Mouse (Mus musculus) neural tube, embryonic 12.5 days (tissue): ENCODE measurements around the gene Vps16. TPM values are rescaled to one million over a fixed set of nuclear protein-coding genes. Genes with fewer than 3 reads are reported as not detected.

Source experiments
- ATAC-seq: fragments of 200-750 bp; cut with Nextera tagmentation; 2 replicates; pipeline ENCODE4 v1.8.0; 2017; ENCODE audit warnings: low read depth, mild to moderate bottlenecking, moderate TSS enrichment, moderate library complexity; ENCODE audit not compliant: low FRiP score
- H3K27ac ChIP-seq: fragments of 300-500 bp; sonication (generic); 2 replicates; pipeline ENCODE4 v1.5.1; 2016
- H3K27me3 ChIP-seq: fragments of 300-500 bp; sonication (generic); replicated peaks from 2 replicates; pipeline ENCODE4 v1.6.1; 2016; ENCODE audit warnings: mild to moderate bottlenecking
- H3K36me3 ChIP-seq: fragments of 300-500 bp; sonication (generic); 2 replicates; pipeline ENCODE4 v1.6.1; 2016; ENCODE audit warnings: mild to moderate bottlenecking
- H3K4me1 ChIP-seq: fragments of 300-500 bp; sonication (generic); 2 replicates; pipeline ENCODE4 v1.6.1; 2016
- H3K4me2 ChIP-seq: fragments of 300-500 bp; sonication (generic); replicated peaks from 2 replicates; pipeline ENCODE4 v1.6.1; 2016; ENCODE audit warnings: mild to moderate bottlenecking
- H3K4me3 ChIP-seq: fragments of 300-500 bp; sonication (generic); 2 replicates; pipeline ENCODE4 v1.5.1; 2016
- H3K9ac ChIP-seq: fragments of 300-500 bp; sonication (generic); 2 replicates; pipeline ENCODE4 v1.6.1; 2016; ENCODE audit warnings: mild to moderate bottlenecking
- H3K9me3 ChIP-seq: fragments of 300-500 bp; sonication (generic); 2 replicates; pipeline ENCODE4 v1.6.1; 2016; ENCODE audit warnings: mild to moderate bottlenecking
- WGBS: fragments of 180-500 bp; shearing (Covaris S2); methylation state at CpG from one replicate; pipeline ENCODE4 v1.1.7; 2016; 5-methylcytosine and 5-hydroxymethylcytosine counted together
- polyA plus RNA-seq: library from polyadenylated mRNA; unstranded; fragments of >200 nt; fragmentation: Nextera tagmentation; extraction: Ambion mirVana; gene quantifications from 2 replicates; pipeline ENCODE4 v1.2.1, GENCODE M21; 2016

The Vps16 gene
- polyA plus RNA-seq, 1 experiment from 2014 or later, result 120 TPM

- WGBS, result 76% methylated on average over 14 of the region's 14 CpGs
- H3K9me3 ChIP-seq, result no peaks in the 10 kb centered on the region
- H3K4me1 ChIP-seq, result peaks cover 12% of the 10 kb centered on the region
- peak overlapping the region; percentile 83 for H3K4me2 ChIP-seq
- H3K27ac ChIP-seq, result no peak overlapping the region
- no peak for ATAC-seq
- peak overlapping the region; percentile 89 for H3K4me3 ChIP-seq
- peak overlapping the region; percentile 83 for H3K9ac ChIP-seq
- no peaks in the 10 kb centered on the region for H3K36me3 ChIP-seq
- H3K27me3 ChIP-seq, result 0 out of 2 replicates have a peak, but pooled peaks cover 6% of the 10 kb centered on the region
Measured at GRCm38 (mm10) chr2:130451086-130451726, 27.1 kb downstream of the Vps16 start.

- 0 out of 2 replicates have a peak, but pooled peaks cover 6% of the 10 kb centered on the region for H3K27me3 ChIP-seq
- peak overlapping the region; percentile 83 for H3K4me2 ChIP-seq
- no peaks in the 10 kb centered on the region for H3K36me3 ChIP-seq
- no peaks in the 10 kb centered on the region for H3K9me3 ChIP-seq
- H3K4me3 ChIP-seq, result no peak overlapping the region
- no peak overlapping the region for H3K27ac ChIP-seq
- WGBS, result 84% methylated on average over 3 of the region's 3 CpGs
- ATAC-seq, result no peak
- peaks cover 12% of the 10 kb centered on the region for H3K4me1 ChIP-seq
- H3K9ac ChIP-seq, result peak overlapping the region; percentile 83
Measured at GRCm38 (mm10) chr2:130451727-130452090, 27.6 kb downstream of the Vps16 start.

- Histone ChIP-seq H3K9ac (no peak overlapping the region), H3K27me3 (0 out of 2 replicates have a peak, but pooled peaks cover 6% of the 10 kb centered on the region), H3K27ac (no peak overlapping the region), H3K36me3 (no peaks in the 10 kb centered on the region), H3K9me3 (no peaks in the 10 kb centered on the region), H3K4me3 (no peak overlapping the region), H3K4me2 (no peak overlapping the region), H3K4me1 (peaks cover 12% of the 10 kb centered on the region)
- WGBS, result 76% methylated on average over 2 of the region's 2 CpGs
- no peak for ATAC-seq
Measured at GRCm38 (mm10) chr2:130452266-130452665, 28.1 kb downstream of the Vps16 start.

GRCm38 (mm10) chr2:130453421-130453820 is 29.3 kb downstream of the Vps16 start:
- H3K4me2 ChIP-seq, result no peak overlapping the region

GRCm38 (mm10) chr2:130454748-130455370 is 30.7 kb downstream of the Vps16 start:
- H3K4me2 ChIP-seq, result no peak overlapping the region
- H3K9ac ChIP-seq, result no peak overlapping the region
- H3K4me1 ChIP-seq, result peaks cover 12% of the 10 kb centered on the region
- H3K36me3 ChIP-seq, result no peaks in the 10 kb centered on the region
- H3K4me3 ChIP-seq, result no peak overlapping the region
- whole genome bisulfite sequencing, result 90% methylated on average over 6 of the region's 6 CpGs
- no peaks in the 10 kb centered on the region for H3K9me3 ChIP-seq
- ATAC-seq, result no peak
- no peak overlapping the region for H3K27ac ChIP-seq
- H3K27me3 ChIP-seq, result no peaks in the 10 kb centered on the region

More at GRCm38 (mm10) chr2:130453421-130453820, 29.3 kb downstream of the Vps16 start:
- H3K27me3 ChIP-seq, result 0 out of 2 replicates have a peak, but pooled peaks cover 2% of the 10 kb centered on the region
- no peak overlapping the region for H3K27ac ChIP-seq
- no peak for ATAC-seq
- peaks cover 12% of the 10 kb centered on the region for H3K4me1 ChIP-seq
- H3K4me3 ChIP-seq, result no peak overlapping the region
- no peak overlapping the region for H3K9ac ChIP-seq
- no peaks in the 10 kb centered on the region for H3K9me3 ChIP-seq
- no peaks in the 10 kb centered on the region for H3K36me3 ChIP-seq
- WGBS, result 77% methylated on average over 6 of the region's 6 CpGs

GRCm38 (mm10) chr2:130457871-130458270 is 33.7 kb downstream of the Vps16 start:
- Histone ChIP-seq H3K9ac (no peak overlapping the region), H3K4me1 (no peaks in the 10 kb centered on the region), H3K27me3 (no peaks in the 10 kb centered on the region), H3K4me3 (no peak overlapping the region), H3K9me3 (no peaks in the 10 kb centered on the region), H3K27ac (no peak overlapping the region), H3K36me3 (no peaks in the 10 kb centered on the region; the same call in 1 of the 2 replicates), H3K4me2 (no peak overlapping the region)
- no peak for ATAC-seq
- WGBS, result 87% methylated on average over 3 of the region's 3 CpGs

GRCm38 (mm10) chr2:130459576-130459975 is 35.4 kb downstream of the Vps16 start:
- Histone ChIP-seq H3K27me3 (no peaks in the 10 kb centered on the region), H3K9me3 (no peaks in the 10 kb centered on the region), H3K9ac (no peak overlapping the region), H3K4me3 (no peak overlapping the region), H3K36me3 (no peaks in the 10 kb centered on the region; the same call in 1 of the 2 replicates), H3K27ac (no peak overlapping the region), H3K4me2 (no peak overlapping the region), H3K4me1 (no peaks in the 10 kb centered on the region)
- ATAC-seq, result no peak
- 90% methylated on average over 3 of the region's 3 CpGs for WGBS

- WGBS, result 82% methylated on average over 15 of the region's 15 CpGs
- Histone ChIP-seq H3K4me2 (no peak overlapping the region), H3K4me1 (no peaks in the 10 kb centered on the region), H3K36me3 (no peaks in the 10 kb centered on the region; the same call in 1 of the 2 replicates), H3K9me3 (no peaks in the 10 kb centered on the region), H3K27me3 (no peaks in the 10 kb centered on the region), H3K27ac (no peak overlapping the region), H3K4me3 (no peak overlapping the region), H3K9ac (no peak overlapping the region)
- ATAC-seq, result no peak
Measured at GRCm38 (mm10) chr2:130461287-130462071, 37.3 kb downstream of the Vps16 start.

GRCm38 (mm10) chr2:130466438-130466837 is 42.3 kb downstream of the Vps16 start:
- ATAC-seq, result no peak
- H3K36me3 ChIP-seq, result no peaks in the 10 kb centered on the region; the same call in 1 of the 2 replicates
- no peak overlapping the region for H3K4me2 ChIP-seq
- H3K27ac ChIP-seq, result no peak overlapping the region
- H3K27me3 ChIP-seq, result no peaks in the 10 kb centered on the region
- peaks cover 13% of the 10 kb centered on the region; the same call in 1 of the 2 replicates for H3K4me1 ChIP-seq
- no peak overlapping the region for H3K9ac ChIP-seq
- no peak overlapping the region for H3K4me3 ChIP-seq
- no peaks in the 10 kb centered on the region for H3K9me3 ChIP-seq
- WGBS, result 89% methylated on average over 1 of the region's 1 CpGs

- WGBS, result 29% methylated on average over 4 of the region's 4 CpGs
- Histone ChIP-seq H3K27me3 (no peaks in the 10 kb centered on the region), H3K4me2 (no peak overlapping the region), H3K4me3 (no peak overlapping the region), H3K27ac (no peak overlapping the region), H3K4me1 (peaks cover 13% of the 10 kb centered on the region; the same call in 1 of the 2 replicates), H3K36me3 (no peaks in the 10 kb centered on the region), H3K9me3 (no peaks in the 10 kb centered on the region), H3K9ac (no peak overlapping the region)
- no peak for ATAC-seq
Measured at GRCm38 (mm10) chr2:130469366-130469765, 45.2 kb downstream of the Vps16 start.

GRCm38 (mm10) chr2:130469935-130470334 is 45.8 kb downstream of the Vps16 start:
- WGBS, result 78% methylated on average over 2 of the region's 2 CpGs
- H3K9me3 ChIP-seq, result no peaks in the 10 kb centered on the region
- no peak for ATAC-seq
- no peak overlapping the region for H3K4me3 ChIP-seq
- H3K4me2 ChIP-seq, result no peak overlapping the region
- H3K27ac ChIP-seq, result no peak overlapping the region
- H3K9ac ChIP-seq, result no peak overlapping the region
- H3K36me3 ChIP-seq, result no peaks in the 10 kb centered on the region
- no peaks in the 10 kb centered on the region for H3K27me3 ChIP-seq
- peaks cover 13% of the 10 kb centered on the region; the same call in 1 of the 2 replicates for H3K4me1 ChIP-seq

GRCm38 (mm10) chr2:130472908-130473510 is 48.9 kb downstream of the Vps16 start:
- ATAC-seq, result no peak
- no peak overlapping the region for H3K27ac ChIP-seq
- H3K27me3 ChIP-seq, result no peaks in the 10 kb centered on the region
- 86% methylated on average over 8 of the region's 8 CpGs for WGBS
- no peak overlapping the region for H3K9ac ChIP-seq
- peaks cover 13% of the 10 kb centered on the region; the same call in 1 of the 2 replicates for H3K4me1 ChIP-seq
- no peaks in the 10 kb centered on the region for H3K36me3 ChIP-seq
- H3K4me2 ChIP-seq, result no peak overlapping the region
- H3K9me3 ChIP-seq, result no peaks in the 10 kb centered on the region; the same call in 1 of the 2 replicates
- H3K4me3 ChIP-seq, result no peak overlapping the region
